Mouse (Mus musculus) myocyte (in vitro differentiated cells): Measurements from ENCODE around the gene Gbp5.

Source experiments
- E2F4 ChIP-seq: IDR thresholded peaks from one replicate; pipeline ENCODE4 v1.6.1; 2011; ENCODE audit warnings: mild to moderate bottlenecking, control low read depth, moderate library complexity; ENCODE audit not compliant: insufficient read depth
- MAX ChIP-seq: IDR thresholded peaks from one replicate; pipeline ENCODE4 v1.6.1; 2011; ENCODE audit warnings: low read depth, mild to moderate bottlenecking, control low read depth
- MYOD1 ChIP-seq, 3 experiments: IDR thresholded peaks; one replicate each; pipeline ENCODE4 v1.6.1; 2011; ENCODE audit warnings: control low read depth in 2 of 3, low read depth in 2 of 3, mild to moderate bottlenecking in 2 of 3, moderate library complexity in 1 of 3; ENCODE audit not compliant: insufficient read length in 2 of 3, control insufficient read depth in 1 of 3
- POLR2A ChIP-seq: IDR thresholded peaks from one replicate; pipeline ENCODE4 v1.6.1; 2011; ENCODE audit warnings: low read depth, mild to moderate bottlenecking, control low read depth, moderate library complexity; ENCODE audit not compliant: insufficient read length
- REST ChIP-seq: IDR thresholded peaks from one replicate; pipeline ENCODE4 v1.6.1; 2011; ENCODE audit warnings: mild to moderate bottlenecking, control low read depth, moderate library complexity; ENCODE audit not compliant: insufficient read depth, insufficient read length
- TCF12 ChIP-seq: IDR thresholded peaks from one replicate; pipeline ENCODE4 v1.6.1; 2011; ENCODE audit warnings: mild to moderate bottlenecking, control low read depth; ENCODE audit not compliant: poor library complexity, insufficient read depth, severe bottlenecking
- USF1 ChIP-seq: IDR thresholded peaks from one replicate; pipeline ENCODE4 v1.6.1; 2011; ENCODE audit warnings: low read depth, mild to moderate bottlenecking, control low read depth, moderate library complexity

GRCm38 (mm10) chr3:142459241-142459640, 34.5 kb upstream of the Gbp5 start:
- TF ChIP-seq USF1: no peak
- no peak for TF ChIP-seq POLR2A
- TF ChIP-seq TCF12: no peak
- TF ChIP-seq MAX: no peak
- no peak for TF ChIP-seq MYOD1 (IDR thresholded peaks at IDR 0.05; ENCODE audit: control insufficient read depth in 1 of 3, insufficient read length in 2 of 3, low read depth in 2 of 3)
- TF ChIP-seq REST: no peak
- TF ChIP-seq E2F4: no peak
